Mouse (Mus musculus) heart, postnatal 0 days (tissue): ENCODE data around the gene Slc35f2. TPM values are rescaled to one million over a fixed set of nuclear protein-coding genes. Genes with fewer than 3 reads are reported as not detected.

ENCODE experiments used
- ATAC-seq: fragments of 200-750 bp; cut with Nextera tagmentation; 2 replicates; pipeline ENCODE4 v1.8.0; 2017; ENCODE audit warnings: low read depth, moderate number of reproducible peaks, moderate library complexity; ENCODE audit not compliant: insufficient read depth
- DNase-seq: peaks from one replicate; pipeline ENCODE4 v3.0.0-alpha.2; 2016; ENCODE audit warnings: low spot score
- H3K27ac ChIP-seq: fragments of 300-500 bp; sonication (generic); 2 replicates; pipeline ENCODE4 v1.5.1; 2014; ENCODE audit warnings: low read depth, mild to moderate bottlenecking
- H3K27me3 ChIP-seq: fragments of 300-500 bp; sonication (generic); 2 replicates; pipeline ENCODE4 v1.6.1; 2014; ENCODE audit warnings: low read length, mixed read lengths; ENCODE audit not compliant: control insufficient read depth, insufficient read depth
- H3K36me3 ChIP-seq: fragments of 300-500 bp; sonication (generic); replicated peaks from 2 replicates; pipeline ENCODE4 v1.6.1; 2014; ENCODE audit warnings: low read length, mixed read lengths; ENCODE audit not compliant: control insufficient read depth, insufficient read depth
- H3K4me1 ChIP-seq: fragments of 300-500 bp; sonication (generic); 2 replicates; pipeline ENCODE4 v1.6.1; 2014; ENCODE audit warnings: antibody characterized with exemption; ENCODE audit not compliant: control insufficient read depth, insufficient read depth
- H3K4me2 ChIP-seq: fragments of 300-500 bp; sonication (generic); 2 replicates; pipeline ENCODE4 v1.6.1; 2014; ENCODE audit warnings: low read depth, mild to moderate bottlenecking, low read length, moderate library complexity
- H3K4me3 ChIP-seq: fragments of 300-500 bp; sonication (generic); 2 replicates; pipeline ENCODE4 v1.5.1; 2014; ENCODE audit warnings: low read depth, low read length
- H3K9ac ChIP-seq: fragments of 300-500 bp; sonication (generic); replicated peaks from 2 replicates; pipeline ENCODE4 v1.6.1; 2014; ENCODE audit warnings: low read depth, low read length, mixed read lengths
- H3K9me3 ChIP-seq: fragments of 300-500 bp; sonication (generic); replicated peaks from 2 replicates; pipeline ENCODE4 v1.6.1; 2016; ENCODE audit warnings: low read length; ENCODE audit not compliant: control insufficient read depth
- CTCF ChIP-seq: IDR thresholded peaks from 2 replicates; pipeline ENCODE4 v1.5.1; 2016; ENCODE audit warnings: antibody characterized with exemption, control low read depth, low read depth
- EP300 ChIP-seq: IDR thresholded peaks from 2 replicates; pipeline ENCODE4 v1.6.1; 2016; ENCODE audit warnings: antibody characterized with exemption, low read depth
- WGBS: fragments of 180-500 bp; shearing (Covaris S2); extraction: QIAGEN DNeasy Blood & Tissue Kit; methylation state at CpG from one replicate; pipeline ENCODE4 v1.1.7; 2014; 5-methylcytosine and 5-hydroxymethylcytosine counted together
- polyA plus RNA-seq: library from polyadenylated mRNA; unstranded; fragments of >200 nt; fragmentation: Nextera tagmentation; extraction: Ambion mirVana; gene quantifications from 2 replicates; pipeline ENCODE4 v1.2.1, GENCODE M21; 2015
- total RNA-seq: library from RNA; depleted of rRNA; stranded (reverse); fragments of >200 nt; gene quantifications from 2 replicates; pipeline ENCODE4 v1.2.3, GENCODE M21; 2014; ENCODE audit warnings: low replicate concordance; rRNA removed

Slc35f2 gene
- 0.39 TPM in 1 of 2 replicates, not detected in the other for total RNA-seq
- 0.10 and 0.16 TPM in 2 replicates for polyA plus RNA-seq

- Histone ChIP-seq H3K9me3 (peaks cover 4% of the 10 kb centered on the region; the same call in 1 of the 2 replicates), H3K36me3 (no peaks in the 10 kb centered on the region), H3K4me2 (peak within 1 kb of the TSS; percentile 89), H3K27me3 (peaks cover 39% of the 10 kb centered on the region), H3K9ac (0 out of 2 replicates have a peak within 1 kb of the TSS, but pooled peaks have one; percentile 3), H3K4me1 (0 out of 2 replicates have a peak, but pooled peaks cover 7% of the 10 kb centered on the region), H3K4me3 (peak within 1 kb of the TSS; percentile 53), H3K27ac (no peak within 1 kb of the TSS)
- no peak for ATAC-seq
- DNase-seq = no peak
- under 1% methylated on average over 50 of the region's 50 CpGs for WGBS
- no peak for TF ChIP-seq CTCF
- TF ChIP-seq EP300 = no peak
Observed at GRCm38 (mm10) chr9:53771344-53772021, at the start of gene Slc35f2. Gene Slc35f2, plus strand, starts transcription at chr9:53771538.

- DNase-seq (no peak), ATAC-seq (no peak)
- H3K9ac ChIP-seq = no peak overlapping the region
- H3K27me3 ChIP-seq = no peaks in the 10 kb centered on the region
- no peak overlapping the region for H3K4me2 ChIP-seq
- no peaks in the 10 kb centered on the region for H3K9me3 ChIP-seq
- H3K36me3 ChIP-seq = no peaks in the 10 kb centered on the region
- WGBS = 38% methylated on average over 3 of the region's 3 CpGs
- H3K4me1 ChIP-seq = no peaks in the 10 kb centered on the region
- TF ChIP-seq CTCF = no peak
- TF ChIP-seq EP300 = no peak
- H3K27ac ChIP-seq = no peak overlapping the region
- H3K4me3 ChIP-seq = no peak overlapping the region
Observed at GRCm38 (mm10) chr9:53740829-53741404, 30.4 kb upstream of the Slc35f2 start.

- ATAC-seq (no peak), DNase-seq (no peak)
- Histone ChIP-seq H3K27ac (no peak overlapping the region), H3K4me3 (no peak overlapping the region), H3K9me3 (no peaks in the 10 kb centered on the region), H3K27me3 (peaks cover under 1% of the 10 kb centered on the region; the same call in 1 of the 2 replicates), H3K9ac (no peak overlapping the region), H3K36me3 (no peaks in the 10 kb centered on the region), H3K4me2 (no peak overlapping the region), H3K4me1 (no peaks in the 10 kb centered on the region)
- TF ChIP-seq CTCF (no peak), EP300 (no peak)
- 79% methylated on average over 13 of the region's 13 CpGs for WGBS
Observed at GRCm38 (mm10) chr9:53750411-53750810, 20.9 kb upstream of the Slc35f2 start.

GRCm38 (mm10) chr9:53750899-53751298 lies 20.4 kb upstream of the Slc35f2 start:
- Histone ChIP-seq H3K9ac (no peak overlapping the region), H3K27me3 (peaks cover 3% of the 10 kb centered on the region; the same call in 1 of the 2 replicates), H3K4me1 (no peaks in the 10 kb centered on the region), H3K4me3 (no peak overlapping the region), H3K27ac (no peak overlapping the region), H3K9me3 (no peaks in the 10 kb centered on the region), H3K36me3 (no peaks in the 10 kb centered on the region), H3K4me2 (no peak overlapping the region)
- peak; percentile 20; the same call in 1 of the 2 replicates for TF ChIP-seq CTCF
- no peak for TF ChIP-seq EP300
- ATAC-seq = no peak
- 49% methylated on average over 5 of the region's 5 CpGs for WGBS
- DNase-seq = no peak

GRCm38 (mm10) chr9:53754801-53755200 lies 16.5 kb upstream of the Slc35f2 start:
- Histone ChIP-seq H3K4me3 (no peak overlapping the region), H3K36me3 (no peaks in the 10 kb centered on the region), H3K9ac (no peak overlapping the region), H3K27ac (no peak overlapping the region), H3K4me2 (no peak overlapping the region), H3K27me3 (peaks cover 6% of the 10 kb centered on the region; the same call in 1 of the 2 replicates), H3K4me1 (no peaks in the 10 kb centered on the region), H3K9me3 (no peaks in the 10 kb centered on the region)
- DNase-seq (no peak), ATAC-seq (no peak)
- TF ChIP-seq EP300 = no peak
- TF ChIP-seq CTCF = no peak
